Mouse (Mus musculus): ENCODE data around the gene Il12rb1. TPM values are rescaled to one million over a fixed set of nuclear protein-coding genes. Genes with fewer than 3 reads are reported as not detected.

Gene Il12rb1
- 2.7 to 11.0 TPM (median 7.9 TPM) in 3 replicates for total RNA-seq (2017)

GRCm38 (mm10) chr8:70808239-70808638 lies at the start of gene Il12rb1:
TSS of gene Il12rb1 (plus strand) at chr8:70808449.
- ATAC-seq (replicated peaks; ENCODE audit: insufficient number of reproducible peaks, low FRiP score, low TSS enrichment, poor library complexity, severe bottlenecking): no peak

- ATAC-seq (replicated peaks; ENCODE audit: insufficient number of reproducible peaks, low FRiP score, low TSS enrichment, poor library complexity, severe bottlenecking): no peak
These were observed 49.4 kb upstream of the Il12rb1 start for GRCm38 (mm10) chr8:70758616-70759561.

- no peak for ATAC-seq (replicated peaks; ENCODE audit: insufficient number of reproducible peaks, low FRiP score, low TSS enrichment, poor library complexity, severe bottlenecking)
These were observed 47.9 kb upstream of the Il12rb1 start for GRCm38 (mm10) chr8:70760350-70760749.

- ATAC-seq (replicated peaks; ENCODE audit: insufficient number of reproducible peaks, low FRiP score, low TSS enrichment, poor library complexity, severe bottlenecking): peak; percentile 84
These were observed 47.4 kb upstream of the Il12rb1 start, which contains the start of gene Mpv17l2 for GRCm38 (mm10) chr8:70760775-70761406. TSS of gene Mpv17l2 (minus strand) at chr8:70760946.

- no peak for ATAC-seq (replicated peaks; ENCODE audit: insufficient number of reproducible peaks, low FRiP score, low TSS enrichment, poor library complexity, severe bottlenecking)
These were observed 46.1 kb upstream of the Il12rb1 start for GRCm38 (mm10) chr8:70762118-70762517.

- no peak for ATAC-seq (replicated peaks; ENCODE audit: insufficient number of reproducible peaks, low FRiP score, low TSS enrichment, poor library complexity, severe bottlenecking)
These were observed 44.9 kb upstream of the Il12rb1 start for GRCm38 (mm10) chr8:70763354-70763753.

GRCm38 (mm10) chr8:70764026-70764425 lies 44.2 kb upstream of the Il12rb1 start:
- ATAC-seq (replicated peaks; ENCODE audit: insufficient number of reproducible peaks, low FRiP score, low TSS enrichment, poor library complexity, severe bottlenecking): no peak

GRCm38 (mm10) chr8:70764676-70765075 lies 43.6 kb upstream of the Il12rb1 start:
- ATAC-seq (replicated peaks; ENCODE audit: insufficient number of reproducible peaks, low FRiP score, low TSS enrichment, poor library complexity, severe bottlenecking): no peak

- ATAC-seq (replicated peaks; ENCODE audit: insufficient number of reproducible peaks, low FRiP score, low TSS enrichment, poor library complexity, severe bottlenecking): no peak
These were observed 42.9 kb upstream of the Il12rb1 start for GRCm38 (mm10) chr8:70765329-70765728.

GRCm38 (mm10) chr8:70765838-70766570 lies 42.2 kb upstream of the Il12rb1 start:
- no peak for ATAC-seq (replicated peaks; ENCODE audit: insufficient number of reproducible peaks, low FRiP score, low TSS enrichment, poor library complexity, severe bottlenecking)

GRCm38 (mm10) chr8:70766571-70767440 lies 41.4 kb upstream of the Il12rb1 start:
- no peak for ATAC-seq (replicated peaks; ENCODE audit: insufficient number of reproducible peaks, low FRiP score, low TSS enrichment, poor library complexity, severe bottlenecking)

GRCm38 (mm10) chr8:70767503-70767902 lies 40.7 kb upstream of the Il12rb1 start:
- no peak for ATAC-seq (replicated peaks; ENCODE audit: insufficient number of reproducible peaks, low FRiP score, low TSS enrichment, poor library complexity, severe bottlenecking)

- ATAC-seq (replicated peaks; ENCODE audit: insufficient number of reproducible peaks, low FRiP score, low TSS enrichment, poor library complexity, severe bottlenecking): 0 out of 2 replicates have a peak, but pooled peaks have one; percentile 16
These were observed 39.9 kb upstream of the Il12rb1 start for GRCm38 (mm10) chr8:70768231-70768776.

GRCm38 (mm10) chr8:70768956-70769355 lies 39.3 kb upstream of the Il12rb1 start:
- 0 out of 2 replicates have a peak, but pooled peaks have one; percentile 2 for ATAC-seq (replicated peaks; ENCODE audit: insufficient number of reproducible peaks, low FRiP score, low TSS enrichment, poor library complexity, severe bottlenecking)

GRCm38 (mm10) chr8:70769359-70769758 lies 38.9 kb upstream of the Il12rb1 start:
- peak; percentile 63 for ATAC-seq (replicated peaks; ENCODE audit: insufficient number of reproducible peaks, low FRiP score, low TSS enrichment, poor library complexity, severe bottlenecking)

GRCm38 (mm10) chr8:70769858-70770257 lies 38.4 kb upstream of the Il12rb1 start:
- ATAC-seq (replicated peaks; ENCODE audit: insufficient number of reproducible peaks, low FRiP score, low TSS enrichment, poor library complexity, severe bottlenecking): no peak

GRCm38 (mm10) chr8:70770748-70771147 lies 37.5 kb upstream of the Il12rb1 start:
- no peak for ATAC-seq (replicated peaks; ENCODE audit: insufficient number of reproducible peaks, low FRiP score, low TSS enrichment, poor library complexity, severe bottlenecking)

GRCm38 (mm10) chr8:70771217-70771616 lies 37.0 kb upstream of the Il12rb1 start:
- ATAC-seq (replicated peaks; ENCODE audit: insufficient number of reproducible peaks, low FRiP score, low TSS enrichment, poor library complexity, severe bottlenecking): no peak
